Mouse (Mus musculus) embryonic facial prominence, embryonic 11.5 days (tissue): ENCODE data around the gene Carmil1. TPM values are rescaled to one million over a fixed set of nuclear protein-coding genes. Genes with fewer than 3 reads are reported as not detected.

Experiments used
- ATAC-seq: fragments of 200-750 bp; cut with Nextera tagmentation; replicated peaks from 2 replicates; pipeline ENCODE4 v1.8.0; 2017; ENCODE audit warnings: low read depth; ENCODE audit not compliant: insufficient number of reproducible peaks, low FRiP score, low TSS enrichment
- DNase-seq: peaks from one replicate; pipeline ENCODE4 v3.0.0-alpha.2; 2015; ENCODE audit warnings: low spot score
- H3K27ac ChIP-seq: fragments of 300-500 bp; sonication (generic); replicated peaks from 2 replicates; pipeline ENCODE4 v1.5.1; 2014; ENCODE audit warnings: mild to moderate bottlenecking, low read depth, low read length, control low read depth
- H3K27me3 ChIP-seq: fragments of 300-500 bp; sonication (generic); 2 replicates; pipeline ENCODE4 v1.6.1; 2014; ENCODE audit warnings: mild to moderate bottlenecking, low read length, moderate library complexity, mixed read lengths; ENCODE audit not compliant: control insufficient read depth, insufficient read depth
- H3K36me3 ChIP-seq: fragments of 300-500 bp; sonication (generic); replicated peaks from 2 replicates; pipeline ENCODE4 v1.6.1; 2014; ENCODE audit warnings: low read depth, mild to moderate bottlenecking, low read length, moderate library complexity, mixed read lengths; ENCODE audit not compliant: control insufficient read depth, insufficient read depth
- H3K4me1 ChIP-seq: fragments of 300-500 bp; sonication (generic); 2 replicates; pipeline ENCODE4 v1.6.1; 2014; ENCODE audit warnings: low read length, mixed read lengths; ENCODE audit not compliant: control insufficient read depth, insufficient read depth
- H3K4me2 ChIP-seq: fragments of 300-500 bp; sonication (generic); 2 replicates; pipeline ENCODE4 v1.6.1; 2014; ENCODE audit warnings: low read depth, mild to moderate bottlenecking, control low read depth, low read length, moderate library complexity
- H3K4me3 ChIP-seq: fragments of 300-500 bp; sonication (generic); 2 replicates; pipeline ENCODE4 v1.5.1; 2014; ENCODE audit warnings: low read depth, low read length, control low read depth
- H3K9ac ChIP-seq: fragments of 300-500 bp; sonication (generic); replicated peaks from 2 replicates; pipeline ENCODE4 v1.6.1; 2014; ENCODE audit warnings: mild to moderate bottlenecking, control low read depth, low read length
- H3K9me3 ChIP-seq: fragments of 300-500 bp; sonication (generic); replicated peaks from 2 replicates; pipeline ENCODE4 v1.6.1; 2016; ENCODE audit warnings: mild to moderate bottlenecking, low read length, inconsistent platforms, mixed read lengths; ENCODE audit not compliant: control insufficient read depth
- WGBS: fragments of 180-500 bp; shearing (Covaris S2); extraction: QIAGEN DNeasy Blood & Tissue Kit; methylation state at CpG from one replicate; pipeline ENCODE4 v1.1.7; 2014; 5-methylcytosine and 5-hydroxymethylcytosine counted together
- polyA plus RNA-seq: library from polyadenylated mRNA; unstranded; fragments of >200 nt; fragmentation: Nextera tagmentation; extraction: Ambion mirVana; gene quantifications from 2 replicates; pipeline ENCODE4 v1.2.1, GENCODE M21; 2014

Carmil1 gene
- polyA plus RNA-seq, 1 experiment from 2014 or later, result 25.0 TPM

- Histone ChIP-seq H3K9ac (no peak overlapping the region), H3K9me3 (no peaks in the 10 kb centered on the region), H3K4me2 (no peak overlapping the region), H3K36me3 (no peaks in the 10 kb centered on the region), H3K4me1 (no peaks in the 10 kb centered on the region), H3K4me3 (no peak overlapping the region), H3K27ac (no peak overlapping the region), H3K27me3 (no peaks in the 10 kb centered on the region)
- DNase-seq (no peak), ATAC-seq (no peak; the same call in 1 of the 2 replicates)
- WGBS, result 82% methylated on average over 8 of the region's 8 CpGs
Measured at GRCm38 (mm10) chr13:24223425-24224201, 57.0 kb downstream of the Carmil1 start.

GRCm38 (mm10) chr13:24220441-24220970, 60.1 kb downstream of the Carmil1 start:
- WGBS, result 78% methylated on average over 3 of the region's 3 CpGs
- no peak overlapping the region for H3K27ac ChIP-seq
- H3K27me3 ChIP-seq, result no peaks in the 10 kb centered on the region
- no peaks in the 10 kb centered on the region for H3K9me3 ChIP-seq
- no peak overlapping the region for H3K4me2 ChIP-seq
- H3K4me3 ChIP-seq, result no peak overlapping the region
- ATAC-seq (0 out of 2 replicates have a peak, but pooled peaks have one; percentile 52), DNase-seq (no peak)
- no peak overlapping the region for H3K9ac ChIP-seq
- no peaks in the 10 kb centered on the region for H3K4me1 ChIP-seq
- no peaks in the 10 kb centered on the region for H3K36me3 ChIP-seq

- Histone ChIP-seq H3K4me1 (no peaks in the 10 kb centered on the region), H3K9me3 (no peaks in the 10 kb centered on the region), H3K9ac (no peak overlapping the region), H3K36me3 (no peaks in the 10 kb centered on the region), H3K4me2 (no peak overlapping the region), H3K27me3 (no peaks in the 10 kb centered on the region), H3K4me3 (no peak overlapping the region), H3K27ac (no peak overlapping the region)
- DNase-seq, result no peak
- 67% methylated on average over 2 of the region's 2 CpGs for WGBS
- ATAC-seq, result no peak
Measured at GRCm38 (mm10) chr13:24211229-24211628, 69.4 kb downstream of the Carmil1 start.

- Histone ChIP-seq H3K27me3 (no peaks in the 10 kb centered on the region), H3K27ac (no peak overlapping the region), H3K4me3 (no peak overlapping the region), H3K4me2 (no peak overlapping the region), H3K9me3 (no peaks in the 10 kb centered on the region), H3K36me3 (no peaks in the 10 kb centered on the region), H3K4me1 (no peaks in the 10 kb centered on the region), H3K9ac (no peak overlapping the region)
- WGBS, result 74% methylated on average over 6 of the region's 6 CpGs
- DNase-seq, result no peak
- no peak for ATAC-seq
Measured at GRCm38 (mm10) chr13:24206097-24206496, 74.5 kb downstream of the Carmil1 start.

GRCm38 (mm10) chr13:24202314-24202713, 78.3 kb downstream of the Carmil1 start:
- ATAC-seq (no peak), DNase-seq (no peak)
- Histone ChIP-seq H3K36me3 (no peaks in the 10 kb centered on the region), H3K4me1 (no peaks in the 10 kb centered on the region; the same call in 1 of the 2 replicates), H3K4me2 (no peak overlapping the region), H3K4me3 (no peak overlapping the region), H3K27ac (no peak overlapping the region), H3K9ac (no peak overlapping the region), H3K9me3 (no peaks in the 10 kb centered on the region), H3K27me3 (no peaks in the 10 kb centered on the region)
- WGBS, result 65% methylated on average over 6 of the region's 6 CpGs

GRCm38 (mm10) chr13:24199861-24200543, 80.6 kb downstream of the Carmil1 start:
- no peak for ATAC-seq
- no peaks in the 10 kb centered on the region for H3K9me3 ChIP-seq
- no peak overlapping the region for H3K4me2 ChIP-seq
- no peaks in the 10 kb centered on the region for H3K27me3 ChIP-seq
- no peak overlapping the region for H3K9ac ChIP-seq
- H3K36me3 ChIP-seq, result no peaks in the 10 kb centered on the region
- no peak overlapping the region for H3K4me3 ChIP-seq
- no peaks in the 10 kb centered on the region; the same call in 1 of the 2 replicates for H3K4me1 ChIP-seq
- H3K27ac ChIP-seq, result no peak overlapping the region
- WGBS, result 48% methylated on average over 7 of the region's 7 CpGs
- no peak for DNase-seq

- DNase-seq, result no peak
- Histone ChIP-seq H3K9me3 (no peaks in the 10 kb centered on the region), H3K4me1 (no peaks in the 10 kb centered on the region; the same call in 1 of the 2 replicates), H3K9ac (no peak overlapping the region), H3K27ac (no peak overlapping the region), H3K4me2 (no peak overlapping the region), H3K27me3 (no peaks in the 10 kb centered on the region), H3K36me3 (no peaks in the 10 kb centered on the region), H3K4me3 (no peak overlapping the region)
- 84% methylated on average over 2 of the region's 2 CpGs for WGBS
- no peak for ATAC-seq
Measured at GRCm38 (mm10) chr13:24198396-24198924, 82.1 kb downstream of the Carmil1 start.

- Histone ChIP-seq H3K4me3 (no peak overlapping the region), H3K4me1 (no peaks in the 10 kb centered on the region; the same call in 1 of the 2 replicates), H3K27ac (no peak overlapping the region), H3K4me2 (no peak overlapping the region), H3K9ac (no peak overlapping the region), H3K9me3 (no peaks in the 10 kb centered on the region), H3K27me3 (no peaks in the 10 kb centered on the region), H3K36me3 (no peaks in the 10 kb centered on the region)
- 80% methylated on average over 3 of the region's 3 CpGs for WGBS
- DNase-seq (no peak), ATAC-seq (no peak)
Measured at GRCm38 (mm10) chr13:24195371-24195770, 85.2 kb downstream of the Carmil1 start.
